Mouse (Mus musculus): ENCODE data around the gene Pacsin1. TPM values are rescaled to one million over a fixed set of nuclear protein-coding genes. Genes with fewer than 3 reads are reported as not detected.

The Pacsin1 gene
- polyA plus RNA-seq, 1 experiment: 24.0 TPM

GRCm38 (mm10) chr17:27686395-27686794 lies 31.1 kb downstream of the Pacsin1 start:
- TF ChIP-seq CTCF (IDR thresholded peaks at IDR 0.05; ENCODE audit: borderline replicate concordance, control insufficient read depth, extremely low read depth, insufficient read depth, low read length, poor library complexity): no peak
- no peak for TF ChIP-seq POLR2A (IDR thresholded peaks at IDR 0.05; ENCODE audit: control insufficient read depth, extremely low read depth, insufficient read depth, low read length, poor library complexity)
- H3K27ac ChIP-seq (ENCODE audit: control insufficient read depth, insufficient read depth, low read length): no peak overlapping the region
- no peak overlapping the region for H3K4me3 ChIP-seq (ENCODE audit: control insufficient read depth, insufficient read depth, low read length)
- DNase-seq: no peak
- peaks cover 9% of the 10 kb centered on the region; the same call in 1 of the 2 replicates for H3K4me1 ChIP-seq (replicated peaks; ENCODE audit: control insufficient read depth, insufficient read depth, low read length)
- H3K27me3 ChIP-seq (ENCODE audit: control insufficient read depth, insufficient read depth, low read length): peaks cover 10% of the 10 kb centered on the region; the same call in 1 of the 2 replicates
- no peaks in the 10 kb centered on the region for H3K36me3 ChIP-seq (ENCODE audit: control insufficient read depth, insufficient read depth, low read length)
- WGBS: 16% methylated on average over 5 of the region's 5 CpGs

- peaks cover 8% of the 10 kb centered on the region for H3K4me1 ChIP-seq (replicated peaks; ENCODE audit: control insufficient read depth, insufficient read depth, low read length)
- no peaks in the 10 kb centered on the region for H3K36me3 ChIP-seq (ENCODE audit: control insufficient read depth, insufficient read depth, low read length)
- no peak overlapping the region for H3K27ac ChIP-seq (ENCODE audit: control insufficient read depth, insufficient read depth, low read length)
- TF ChIP-seq CTCF (IDR thresholded peaks at IDR 0.05; ENCODE audit: borderline replicate concordance, control insufficient read depth, extremely low read depth, insufficient read depth, low read length, poor library complexity): no peak
- no peak for TF ChIP-seq POLR2A (IDR thresholded peaks at IDR 0.05; ENCODE audit: control insufficient read depth, extremely low read depth, insufficient read depth, low read length, poor library complexity)
- no peak overlapping the region for H3K4me3 ChIP-seq (ENCODE audit: control insufficient read depth, insufficient read depth, low read length)
- DNase-seq: no peak
- peaks cover under 1% of the 10 kb centered on the region; the same call in 1 of the 2 replicates for H3K27me3 ChIP-seq (ENCODE audit: control insufficient read depth, insufficient read depth, low read length)
- WGBS: 68% methylated on average over 14 of the region's 14 CpGs
These were observed 35.8 kb downstream of the Pacsin1 start for GRCm38 (mm10) chr17:27690993-27691693.

GRCm38 (mm10) chr17:27699641-27700244 lies 44.4 kb downstream of the Pacsin1 start:
- no peak overlapping the region for H3K4me3 ChIP-seq (ENCODE audit: control insufficient read depth, insufficient read depth, low read length)
- no peak for DNase-seq
- peaks cover 3% of the 10 kb centered on the region for H3K4me1 ChIP-seq (replicated peaks; ENCODE audit: control insufficient read depth, insufficient read depth, low read length)
- no peak overlapping the region for H3K27ac ChIP-seq (ENCODE audit: control insufficient read depth, insufficient read depth, low read length)
- TF ChIP-seq CTCF (IDR thresholded peaks at IDR 0.05; ENCODE audit: borderline replicate concordance, control insufficient read depth, extremely low read depth, insufficient read depth, low read length, poor library complexity) (no peak), POLR2A (IDR thresholded peaks at IDR 0.05; ENCODE audit: control insufficient read depth, extremely low read depth, insufficient read depth, low read length, poor library complexity) (no peak)
- no peaks in the 10 kb centered on the region for H3K27me3 ChIP-seq (ENCODE audit: control insufficient read depth, insufficient read depth, low read length)
- WGBS: 90% methylated on average over 17 of the region's 17 CpGs
- H3K36me3 ChIP-seq (ENCODE audit: control insufficient read depth, insufficient read depth, low read length): no peaks in the 10 kb centered on the region

GRCm38 (mm10) chr17:27700812-27701211 lies 45.5 kb downstream of the Pacsin1 start:
- Histone ChIP-seq H3K27me3 (ENCODE audit: control insufficient read depth, insufficient read depth, low read length) (no peaks in the 10 kb centered on the region), H3K4me1 (replicated peaks; ENCODE audit: control insufficient read depth, insufficient read depth, low read length) (peaks cover 3% of the 10 kb centered on the region), H3K27ac (ENCODE audit: control insufficient read depth, insufficient read depth, low read length) (no peak overlapping the region), H3K36me3 (ENCODE audit: control insufficient read depth, insufficient read depth, low read length) (no peaks in the 10 kb centered on the region), H3K4me3 (ENCODE audit: control insufficient read depth, insufficient read depth, low read length) (no peak overlapping the region)
- no peak for DNase-seq
- no peak for TF ChIP-seq CTCF (IDR thresholded peaks at IDR 0.05; ENCODE audit: borderline replicate concordance, control insufficient read depth, extremely low read depth, insufficient read depth, low read length, poor library complexity)
- TF ChIP-seq POLR2A (IDR thresholded peaks at IDR 0.05; ENCODE audit: control insufficient read depth, extremely low read depth, insufficient read depth, low read length, poor library complexity): no peak
- WGBS: 86% methylated on average over 2 of the region's 2 CpGs

- WGBS: 96% methylated on average over 6 of the region's 6 CpGs
- Histone ChIP-seq H3K27me3 (ENCODE audit: control insufficient read depth, insufficient read depth, low read length) (no peaks in the 10 kb centered on the region), H3K27ac (ENCODE audit: control insufficient read depth, insufficient read depth, low read length) (no peak overlapping the region), H3K36me3 (ENCODE audit: control insufficient read depth, insufficient read depth, low read length) (no peaks in the 10 kb centered on the region), H3K4me3 (ENCODE audit: control insufficient read depth, insufficient read depth, low read length) (no peak overlapping the region), H3K4me1 (replicated peaks; ENCODE audit: control insufficient read depth, insufficient read depth, low read length) (peaks cover 3% of the 10 kb centered on the region)
- no peak for DNase-seq
- TF ChIP-seq CTCF (IDR thresholded peaks at IDR 0.05; ENCODE audit: borderline replicate concordance, control insufficient read depth, extremely low read depth, insufficient read depth, low read length, poor library complexity) (no peak), POLR2A (IDR thresholded peaks at IDR 0.05; ENCODE audit: control insufficient read depth, extremely low read depth, insufficient read depth, low read length, poor library complexity) (no peak)
These were observed 46.5 kb downstream of the Pacsin1 start for GRCm38 (mm10) chr17:27701856-27702255.

GRCm38 (mm10) chr17:27702518-27702917 lies 47.2 kb downstream of the Pacsin1 start:
- Histone ChIP-seq H3K4me1 (replicated peaks; ENCODE audit: control insufficient read depth, insufficient read depth, low read length) (peaks cover 3% of the 10 kb centered on the region), H3K27me3 (ENCODE audit: control insufficient read depth, insufficient read depth, low read length) (no peaks in the 10 kb centered on the region), H3K4me3 (ENCODE audit: control insufficient read depth, insufficient read depth, low read length) (no peak overlapping the region), H3K36me3 (ENCODE audit: control insufficient read depth, insufficient read depth, low read length) (no peaks in the 10 kb centered on the region), H3K27ac (ENCODE audit: control insufficient read depth, insufficient read depth, low read length) (no peak overlapping the region)
- TF ChIP-seq POLR2A (IDR thresholded peaks at IDR 0.05; ENCODE audit: control insufficient read depth, extremely low read depth, insufficient read depth, low read length, poor library complexity): no peak
- TF ChIP-seq CTCF (IDR thresholded peaks at IDR 0.05; ENCODE audit: borderline replicate concordance, control insufficient read depth, extremely low read depth, insufficient read depth, low read length, poor library complexity): peak; percentile 80
- DNase-seq: peak; percentile 15
- 3% methylated on average over 34 of the region's 34 CpGs for WGBS

Measured in thymus, adult 2 months (tissue).